Mouse (Mus musculus) CD4-positive, CD25-positive, alpha-beta regulatory T cell, adult 2 months (primary cell): ENCODE data around the gene Dhrs4.

ENCODE experiments used
- DNase-seq: peaks from one replicate; pipeline ENCODE4 v3.0.0-alpha.2; 2012; ENCODE audit warnings: low read depth, low spot score

The Dhrs4 gene

GRCm38 (mm10) chr14:55527940-55528339 is 49.4 kb downstream of the Dhrs4 start:
- peak; percentile 75 for DNase-seq

- DNase-seq = peak; percentile 67
Observed at GRCm38 (mm10) chr14:55536116-55536745, 57.7 kb downstream of the Dhrs4 start.
